Mouse (Mus musculus) ovary, postnatal 10 days (tissue): ENCODE data around the gene Parp11.
"Not testable (repeated sequence)": the region's sequence is repeated elsewhere in the genome, so short reads cannot be mapped to it uniquely, and the experiment has no call there.

Experiments used
- DNase-seq: peaks from one replicate; pipeline ENCODE4 v3.0.0; 2022; ENCODE audit warnings: low spot score

Parp11 gene

GRCm38 (mm10) chr6:127496841-127497656, 50.4 kb downstream of the Parp11 start:
- DNase-seq = no peak

DNA sequence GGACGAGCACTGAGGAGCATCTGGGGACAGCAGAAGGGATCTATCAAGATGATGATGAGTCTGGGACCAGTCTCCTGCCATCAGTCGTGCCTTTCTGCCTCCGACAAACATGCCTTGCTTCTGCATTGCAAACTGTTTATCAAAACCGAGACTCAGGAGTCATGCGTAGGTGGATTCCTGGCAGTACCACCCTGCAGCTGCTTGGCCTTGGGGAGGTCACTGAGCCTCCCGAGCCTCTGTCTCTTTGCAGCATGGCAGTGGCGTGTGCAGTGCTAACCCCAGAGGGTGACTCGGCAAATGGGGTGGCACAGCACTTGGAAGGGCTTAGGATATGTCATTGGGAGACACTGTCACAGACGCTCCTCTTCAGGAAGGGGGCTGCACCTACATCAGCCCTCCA, 53.5 kb downstream of the Parp11 start:
- DNase-seq = no peak

DNA sequence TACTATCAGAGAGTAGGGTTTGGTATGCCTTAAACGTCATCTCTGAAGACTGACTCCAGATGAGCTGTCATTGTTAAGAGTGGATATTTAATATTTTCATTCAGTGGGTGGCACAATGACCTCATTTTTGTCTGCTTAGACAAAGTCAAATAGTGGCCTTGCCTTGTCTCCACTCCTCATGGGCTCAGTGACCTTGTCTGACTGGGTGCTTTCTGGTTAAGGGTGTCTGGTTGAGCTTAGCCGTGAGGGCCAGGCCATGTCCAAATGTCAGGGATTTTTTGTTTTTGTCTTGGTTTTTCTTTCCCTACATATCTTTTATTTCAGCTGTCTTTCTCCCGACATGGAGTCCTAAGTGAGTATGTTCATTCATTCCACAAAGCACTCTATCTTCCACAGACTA, 54.2 kb downstream of the Parp11 start:
- no peak for DNase-seq

DNA sequence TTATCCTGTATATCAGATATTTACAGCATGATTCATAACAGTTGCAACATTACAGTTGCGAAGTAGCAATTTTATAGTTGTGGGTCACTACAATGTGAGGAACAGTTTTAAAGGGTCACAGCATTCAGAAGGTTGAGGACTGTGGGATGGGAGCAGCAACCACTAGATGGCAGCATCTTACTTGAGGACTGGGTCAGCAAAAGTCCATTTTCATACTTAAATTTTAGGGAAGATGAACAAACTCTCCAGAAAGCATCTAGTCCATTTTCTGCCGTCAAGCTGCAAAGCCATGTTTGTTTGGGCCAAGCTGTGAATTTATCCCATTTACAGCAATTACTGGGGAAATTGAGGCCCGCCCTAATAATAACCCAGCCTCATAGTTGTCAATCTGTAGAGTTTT, 55.9 kb downstream of the Parp11 start:
- no peak for DNase-seq

DNA sequence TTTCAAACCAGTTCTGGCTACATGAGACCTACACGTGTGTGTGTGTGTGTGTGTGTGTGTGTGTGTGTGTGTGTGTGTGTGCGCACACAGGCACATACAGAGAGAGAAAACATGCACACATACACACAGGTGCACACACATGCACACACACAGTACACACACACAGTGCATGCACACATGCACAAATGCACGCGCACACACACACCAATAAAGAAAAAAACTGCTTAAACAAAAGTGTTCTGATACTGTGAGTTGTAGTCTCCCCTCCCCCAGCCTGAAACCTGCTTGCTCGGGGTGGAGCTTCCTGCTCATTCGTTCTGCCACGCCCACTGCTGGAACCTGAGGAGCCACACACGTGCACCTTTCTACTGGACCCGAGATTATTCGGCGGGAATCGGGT, 67.1 kb downstream of the Parp11 start:
- not testable (repeated sequence) for DNase-seq

GRCm38 (mm10) chr6:127521176-127521575, 74.5 kb downstream of the Parp11 start:
- DNase-seq = no peak

DNA sequence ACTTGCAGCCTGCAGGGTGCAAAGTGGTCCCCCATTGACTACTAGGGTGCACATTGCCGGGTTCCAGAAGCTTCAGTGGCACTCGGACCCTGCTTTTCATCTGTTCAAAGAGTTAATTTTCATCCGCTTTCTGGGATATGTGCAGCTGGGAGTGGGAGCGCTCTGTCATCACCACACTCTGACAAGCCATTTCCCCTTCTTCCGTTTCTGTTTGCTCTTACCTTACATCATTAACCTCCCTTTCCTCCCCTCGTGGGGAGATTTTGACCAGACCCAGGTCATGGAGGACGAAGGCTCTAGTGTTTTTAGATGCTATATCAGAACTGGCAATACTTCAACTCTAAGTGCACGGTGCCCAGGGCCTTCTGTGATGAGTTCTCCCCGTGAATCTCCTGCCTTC, 75.7 kb downstream of the Parp11 start:
- DNase-seq = no peak

GRCm38 (mm10) chr6:127524442-127524841, 77.8 kb downstream of the Parp11 start:
- DNase-seq = no peak

GRCm38 (mm10) chr6:127528625-127529024, 82.0 kb downstream of the Parp11 start:
- no peak for DNase-seq

GRCm38 (mm10) chr6:127529451-127529850, 82.8 kb downstream of the Parp11 start:
- peak; percentile 36 for DNase-seq

GRCm38 (mm10) chr6:127530206-127530605, 83.6 kb downstream of the Parp11 start:
- no peak for DNase-seq

DNA sequence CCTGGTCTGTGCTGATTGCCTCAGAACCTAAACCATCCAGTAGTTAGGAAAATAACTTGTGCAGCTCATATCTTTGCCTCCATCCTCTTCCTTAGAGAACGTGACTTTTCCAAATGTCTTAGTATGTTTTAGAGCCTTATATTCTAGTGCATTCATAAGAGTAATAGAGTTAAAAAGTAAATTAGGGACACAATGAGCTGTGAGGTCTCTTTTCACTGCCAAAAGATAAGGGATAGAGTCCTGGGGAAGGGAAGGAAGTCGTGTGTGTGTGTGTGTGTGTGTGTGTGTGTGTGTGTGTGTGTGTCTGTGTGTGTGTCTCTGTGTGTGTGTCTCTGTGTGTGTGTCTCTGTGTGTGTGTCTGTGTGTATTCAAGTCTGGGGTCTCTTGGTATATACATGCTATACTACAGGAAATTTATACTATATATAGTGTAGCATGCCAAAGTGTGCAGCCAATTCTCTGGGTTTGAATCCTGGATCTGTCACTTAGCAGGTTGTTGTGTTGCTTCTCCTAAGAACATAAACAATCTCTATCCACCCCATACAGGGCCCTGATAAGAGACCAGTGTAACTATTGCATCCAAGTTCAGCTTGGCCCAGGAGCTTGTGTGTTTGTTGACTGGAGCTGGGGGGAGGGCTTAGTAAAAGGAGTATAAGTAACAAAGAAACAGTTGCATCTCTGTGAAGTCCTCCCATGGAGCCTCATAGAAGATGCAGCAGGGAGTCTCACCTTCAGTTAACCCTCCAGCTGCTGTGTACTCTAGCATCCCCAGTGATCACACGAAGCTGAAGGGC, 85.0 kb downstream of the Parp11 start:
- DNase-seq = no peak

GRCm38 (mm10) chr6:127532304-127532703, 85.7 kb downstream of the Parp11 start:
- no peak for DNase-seq

DNA sequence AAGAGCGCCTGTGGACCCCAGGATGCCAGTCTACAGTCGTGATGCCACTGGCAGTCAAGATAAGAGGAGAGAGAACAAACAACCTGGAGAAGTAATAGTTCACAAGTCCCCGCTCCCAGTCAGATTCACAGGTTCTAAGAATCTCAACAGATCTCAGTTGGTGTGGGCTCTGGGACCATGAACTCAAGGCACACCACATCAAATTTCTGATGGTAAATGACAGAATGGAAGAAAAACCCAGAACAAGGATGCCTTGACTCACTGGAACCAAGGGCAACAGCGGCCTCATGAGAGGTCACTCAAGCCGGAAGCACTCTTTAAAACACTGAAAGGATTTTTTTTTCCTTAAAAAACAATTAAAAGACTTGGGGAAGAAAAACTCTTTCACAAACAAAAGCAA, 87.1 kb downstream of the Parp11 start:
- DNase-seq = no peak

DNA sequence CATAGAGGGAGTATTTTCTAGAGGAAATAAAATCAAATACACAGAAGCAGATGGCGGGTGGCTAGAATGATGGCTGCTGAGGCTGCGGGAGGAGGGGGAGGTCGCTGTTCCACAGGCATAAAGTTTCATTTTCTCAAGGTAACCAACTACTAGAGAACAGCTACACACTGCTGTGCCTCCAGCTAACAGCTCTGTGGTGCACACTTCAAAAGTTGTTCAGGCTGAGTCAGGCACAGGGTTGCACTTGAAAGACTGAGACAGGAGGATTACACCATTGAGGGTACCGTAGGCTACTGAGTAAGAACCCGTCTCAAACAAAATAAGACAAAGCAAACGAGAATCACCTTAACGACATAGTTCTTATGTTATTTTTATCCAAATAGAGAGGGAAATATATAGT, 90.4 kb downstream of the Parp11 start:
- no peak for DNase-seq

- no peak for DNase-seq
These were observed 91.5 kb downstream of the Parp11 start for GRCm38 (mm10) chr6:127538118-127538517.

GRCm38 (mm10) chr6:127539226-127539625, 92.6 kb downstream of the Parp11 start:
- DNase-seq = no peak

DNA sequence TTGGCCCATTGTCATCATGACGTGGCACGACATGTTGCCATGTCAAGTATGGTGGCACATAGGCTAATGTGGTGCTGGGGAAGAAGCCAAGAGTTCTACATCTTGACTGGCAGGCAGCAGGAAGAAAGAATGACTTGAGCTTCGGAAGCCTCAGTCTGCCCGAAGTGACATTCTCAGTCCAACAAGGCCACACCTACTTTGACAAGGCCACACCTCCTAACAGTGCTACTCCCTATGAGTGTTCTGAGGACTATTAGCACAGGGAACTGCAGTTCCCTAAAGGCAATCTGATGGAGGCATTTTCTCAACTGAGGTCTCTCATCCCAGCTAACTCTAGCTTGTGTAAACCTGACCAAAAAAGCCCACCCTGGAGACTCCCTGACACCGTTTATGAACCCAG, 93.0 kb downstream of the Parp11 start:
- no peak for DNase-seq

- no peak for DNase-seq
These were observed 93.9 kb downstream of the Parp11 start for GRCm38 (mm10) chr6:127540517-127540916.

GRCm38 (mm10) chr6:127541617-127542374, 95.2 kb downstream of the Parp11 start:
- DNase-seq = no peak
